Mouse (Mus musculus): Measurements from ENCODE around the gene Gm765. TPM values are rescaled to one million over a fixed set of nuclear protein-coding genes. Genes with fewer than 3 reads are reported as not detected.

The Gm765 gene
- polyA plus RNA-seq, 1 experiment from 2014 or later = 0.05 TPM

DNA sequence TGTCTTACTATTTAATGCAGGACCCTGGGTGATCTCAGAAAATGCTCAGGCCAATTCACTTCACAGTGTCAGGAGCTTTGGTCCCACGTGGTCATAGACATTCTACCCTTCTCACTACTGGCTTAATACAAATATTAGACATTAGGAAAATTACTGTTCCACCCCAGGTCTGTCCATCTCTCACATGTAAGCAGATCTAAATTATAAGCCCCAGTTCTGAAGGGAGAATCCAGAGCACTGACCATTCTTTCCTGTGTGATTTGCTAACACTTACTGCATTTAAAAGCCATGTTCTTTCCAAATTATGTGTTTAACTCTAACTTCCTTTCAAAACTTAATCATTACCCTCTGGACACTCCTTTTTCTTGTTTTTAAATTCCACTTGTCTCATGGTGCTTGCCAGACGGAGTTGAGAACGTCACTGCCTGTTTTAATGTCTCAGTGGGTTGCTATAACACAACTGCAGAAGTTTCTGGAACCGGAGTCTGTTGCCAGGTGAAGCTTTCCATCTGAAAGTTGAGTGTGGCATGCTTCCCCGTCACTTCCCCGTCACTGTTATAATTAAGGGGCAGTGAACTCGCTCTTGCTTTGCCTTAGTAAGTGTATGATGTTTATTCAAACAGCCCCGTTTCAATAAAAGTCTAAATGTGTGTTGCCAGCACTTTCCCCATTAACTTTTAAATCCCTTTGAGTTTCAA is 151.7 kb downstream of the Gm765 start:
- WGBS = 87% methylated on average over 8 of the region's 8 CpGs
- H3K27ac ChIP-seq (ENCODE audit: low read depth, low read length) = no peak overlapping the region
- no peak for ATAC-seq (ENCODE audit: low FRiP score)
- H3K27me3 ChIP-seq (ENCODE audit: control insufficient read depth, insufficient read depth, low read length) = no peaks in the 10 kb centered on the region
- H3K4me3 ChIP-seq (ENCODE audit: low read depth, low read length) = no peak overlapping the region
- no peak for DNase-seq (ENCODE audit: low spot score, missing footprints)
- no peaks in the 10 kb centered on the region for H3K4me1 ChIP-seq (ENCODE audit: control insufficient read depth, insufficient read depth, low read length)
- no peaks in the 10 kb centered on the region for H3K9me3 ChIP-seq (ENCODE audit: control insufficient read depth, low read length)
- H3K9ac ChIP-seq (ENCODE audit: low read length) = no peak overlapping the region
- H3K36me3 ChIP-seq (ENCODE audit: control insufficient read depth, insufficient read depth, low read length) = no peaks in the 10 kb centered on the region
- no peak overlapping the region for H3K4me2 ChIP-seq
